In genomic region chr2:73484561-73485235, GRCm38 (mm10) we compare ENCODE assay signal across 9 mouse cellular contexts. TPM values are rescaled to one million over a fixed set of nuclear protein-coding genes. Genes with fewer than 3 reads are reported as not detected.
DNase-seq lines count a peak whose midpoint lies in the region; ATAC-seq lines count a peak whose summit lies in the region.
"Had no signal": no experiment of that assay in that cellular context is flagged by ENCODE, and none has a peak within 500 bp of the region (broad histone marks: within the 10 kb centered on the region; RNA-seq: fewer than 3 reads in every experiment).

No protein-coding gene starts in this region.

- H3K9ac ChIP-seq in heart, embryonic 13.5 days = peak overlapping the region; percentile 64
- peak overlapping the region; percentile 49 for H3K9ac ChIP-seq in heart, embryonic 16.5 days (ENCODE audit: low read length)
- peak overlapping the region; percentile 53 for H3K9ac ChIP-seq in lung, embryonic 16.5 days (ENCODE audit: low read length)

- ATAC-seq in heart, embryonic 13.5 days (ENCODE audit: extremely low read depth, insufficient number of reproducible peaks, low FRiP score, low TSS enrichment) = no peak
- no peak for ATAC-seq in heart, embryonic 16.5 days (replicated peaks; ENCODE audit: extremely low read depth, insufficient read depth, low FRiP score)
- ATAC-seq in lung, embryonic 16.5 days (ENCODE audit: low read depth) = peak; percentile 72
- ATAC-seq: Patski had no signal

- H3K27me3 ChIP-seq in heart, embryonic 13.5 days (replicated peaks) = no peaks in the 10 kb centered on the region
- no peaks in the 10 kb centered on the region for H3K27me3 ChIP-seq in heart, embryonic 16.5 days (ENCODE audit: control insufficient read depth, insufficient read depth, low read length)
- H3K27me3 ChIP-seq in lung, embryonic 16.5 days (ENCODE audit: control insufficient read depth, insufficient read depth, low read depth, low read length) = no peaks in the 10 kb centered on the region
- H3K27me3 ChIP-seq: Patski had no signal

- H3K9me3 ChIP-seq in heart, embryonic 13.5 days = no peaks in the 10 kb centered on the region
- no peaks in the 10 kb centered on the region for H3K9me3 ChIP-seq in heart, embryonic 16.5 days (replicated peaks; ENCODE audit: control insufficient read depth, low read length)
- no peaks in the 10 kb centered on the region for H3K9me3 ChIP-seq in lung, embryonic 16.5 days (ENCODE audit: control insufficient read depth, low read length)

- intact Hi-C loops in heart, postnatal 25 days (cut with DNase I) = no loop called here

- 35% methylated on average over 15 of the region's 15 CpGs for WGBS in heart, embryonic 13.5 days
- WGBS in heart, embryonic 16.5 days = 38% methylated on average over 15 of the region's 15 CpGs
- WGBS in lung, embryonic 16.5 days = 15% methylated on average over 15 of the region's 15 CpGs

- peak overlapping the region; percentile 61 for H3K4me2 ChIP-seq in heart, embryonic 13.5 days
- peak overlapping the region; percentile 44 for H3K4me2 ChIP-seq in heart, embryonic 16.5 days (ENCODE audit: low read depth, low read length)
- peak overlapping the region; percentile 57 for H3K4me2 ChIP-seq in lung, embryonic 16.5 days (ENCODE audit: low read depth, low read length)

- H3K4me1 ChIP-seq in heart, embryonic 13.5 days = peaks cover 37% of the 10 kb centered on the region
- H3K4me1 ChIP-seq in heart, embryonic 16.5 days (ENCODE audit: control insufficient read depth, insufficient read depth, low read length) = peaks cover 3% of the 10 kb centered on the region
- peaks cover 24% of the 10 kb centered on the region for H3K4me1 ChIP-seq in lung, embryonic 16.5 days (replicated peaks; ENCODE audit: control insufficient read depth, insufficient read depth, low read length)

- no peaks in the 10 kb centered on the region for H3K36me3 ChIP-seq in heart, embryonic 13.5 days
- H3K36me3 ChIP-seq in heart, embryonic 16.5 days (ENCODE audit: control insufficient read depth, insufficient read depth) = no peaks in the 10 kb centered on the region
- H3K36me3 ChIP-seq in lung, embryonic 16.5 days (ENCODE audit: control insufficient read depth, insufficient read depth, low read length) = no peaks in the 10 kb centered on the region

- H3K4me3 ChIP-seq in heart, embryonic 13.5 days = peak overlapping the region; percentile 32
- peak overlapping the region; percentile 42 for H3K4me3 ChIP-seq in heart, embryonic 16.5 days (ENCODE audit: low read length)
- peak overlapping the region; percentile 41 for H3K4me3 ChIP-seq in lung, embryonic 16.5 days (ENCODE audit: low read length)

- H3K27ac ChIP-seq in heart, embryonic 13.5 days (replicated peaks) = peak overlapping the region; percentile 85
- peak overlapping the region; percentile 74 for H3K27ac ChIP-seq in heart, embryonic 16.5 days (ENCODE audit: low read length)
- H3K27ac ChIP-seq in lung, embryonic 16.5 days (ENCODE audit: low read length) = peak overlapping the region; percentile 93

- DNase-seq in heart, postnatal 25 days (ENCODE audit: low spot score) = no peak
- peak; percentile 17 for DNase-seq in ES-CJ7 (ENCODE audit: low read depth, low spot score)
- no peak for DNase-seq in right cerebral cortex, adult 2 months (ENCODE audit: low spot score in 2 of 2)
- no peak for DNase-seq in natural killer cell, adult 2 months (ENCODE audit: low spot score in 2 of 2)
- DNase-seq in ovary, postnatal 36 days (ENCODE audit: low spot score) = no peak

RNA-seq across cellular contexts. Expression of gene Wipf1, which starts 44.8 kb away (rescaled TPM):
- 4.0 and 5.0 TPM in 2 replicates for polyA plus RNA-seq in heart, embryonic 13.5 days (2015; fragmentation: Nextera tagmentation; extraction: Ambion mirVana)
- total RNA-seq in heart, postnatal 25 days (2021) = 10 to 100 TPM; 14.0 to 16.7 TPM
- polyA plus RNA-seq in heart, embryonic 16.5 days (2015; fragmentation: Nextera tagmentation; extraction: Ambion mirVana) = 5.0 and 7.4 TPM in 2 replicates
- polyA plus RNA-seq in lung, embryonic 16.5 days (2015; fragmentation: Nextera tagmentation; extraction: Ambion mirVana) = 9.4 and 12.6 TPM in 2 replicates
